Mouse (Mus musculus) megakaryocyte progenitor cell, adult 5-6 weeks (primary cell): Measurements from ENCODE around the gene H13. TPM values are rescaled to one million over a fixed set of nuclear protein-coding genes. Genes with fewer than 3 reads are reported as not detected.

ENCODE experiments used
- ATAC-seq: replicated peaks from 2 replicates; pipeline ENCODE4 v1.8.0; 2016; ENCODE audit warnings: mild to moderate bottlenecking, moderate TSS enrichment, inconsistent platforms; ENCODE audit not compliant: poor library complexity
- total RNA-seq, 2 experiments: library from RNA; stranded (forward) in 1 of 2; stranded (reverse) in 1 of 2; fragments of 157-497, 149-512 nt in 1 of 2; fragments of 200-1000 nt in 1 of 2; gene quantifications; 2 replicates each; pipeline versions ENCODE4 v1.2.3 to v1.2.4; 2015 to 2017

Gene H13
- total RNA-seq, 2 experiments from 2014 or later = 126 to 177 TPM

GRCm38 (mm10) chr2:152729013-152729635 is 59.9 kb downstream of the H13 start:
- no peak for ATAC-seq

DNA sequence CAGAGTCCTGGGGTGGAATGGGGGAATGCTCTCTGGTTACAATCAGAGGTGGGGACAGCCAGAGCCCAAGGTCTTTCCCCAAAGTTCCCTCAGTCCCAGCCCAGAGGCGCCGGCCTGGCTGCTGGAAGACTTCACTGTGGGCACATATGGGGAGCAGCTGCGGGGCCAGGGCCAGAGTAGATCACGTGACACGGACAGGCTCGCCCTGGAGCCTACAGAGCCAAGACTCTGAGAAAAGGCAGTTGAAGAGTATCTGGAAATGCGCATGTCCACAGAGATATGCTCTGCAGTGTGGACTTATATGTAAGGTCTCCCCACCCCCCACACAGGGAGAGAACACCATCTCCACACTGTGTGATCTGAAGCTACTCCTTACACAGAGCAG is 60.4 kb downstream of the H13 start:
- ATAC-seq = 0 out of 2 replicates have a peak, but pooled peaks have one; percentile 27

DNA sequence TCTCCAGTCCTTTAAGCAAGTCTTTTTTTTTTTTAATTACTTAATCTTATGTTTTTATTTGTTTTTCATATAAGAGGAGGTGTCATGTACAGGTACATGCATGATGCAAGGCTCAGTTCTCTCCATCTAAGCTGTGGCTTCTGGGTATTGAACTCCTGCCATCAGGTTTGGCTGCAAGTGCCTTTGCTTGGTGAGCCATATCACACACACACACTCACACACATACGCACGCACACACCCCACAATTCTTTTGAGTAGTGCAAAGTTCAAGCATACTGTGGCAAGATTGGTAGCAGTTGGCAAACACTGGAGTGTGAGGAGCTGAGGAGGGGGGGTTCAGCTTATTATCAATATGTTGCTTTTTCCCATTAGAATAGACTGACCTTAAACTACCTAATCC is 63.9 kb downstream of the H13 start:
- ATAC-seq = no peak

GRCm38 (mm10) chr2:152734501-152734900 is 65.2 kb downstream of the H13 start:
- no peak for ATAC-seq

DNA sequence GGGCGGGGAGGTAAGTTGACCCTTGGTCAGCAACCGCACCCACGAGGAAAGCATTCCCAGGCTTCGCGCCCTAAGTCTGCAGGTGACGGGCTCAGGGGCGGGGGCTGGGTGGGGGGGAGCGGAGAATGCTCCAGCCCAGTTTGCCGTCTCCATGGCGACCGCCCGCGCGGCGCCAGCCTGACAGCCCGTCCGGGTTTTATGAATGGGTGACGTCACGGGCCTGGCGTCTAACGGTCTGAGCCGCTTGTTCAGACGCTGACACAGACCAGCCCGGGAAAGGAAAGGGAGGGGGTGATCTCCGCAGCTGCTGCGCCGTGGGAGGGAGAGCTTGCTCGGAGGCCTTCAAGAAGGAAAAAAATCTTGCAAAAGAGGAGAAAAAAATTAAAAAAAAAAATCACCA is 65.7 kb downstream of the H13 start:
- peak; percentile 36 for ATAC-seq

GRCm38 (mm10) chr2:152736090-152736601 is 66.9 kb downstream of the H13 start, which contains the start of gene Id1:
Gene Id1, plus strand, starts transcription at chr2:152736251.
- peak; percentile 63 for ATAC-seq

DNA sequence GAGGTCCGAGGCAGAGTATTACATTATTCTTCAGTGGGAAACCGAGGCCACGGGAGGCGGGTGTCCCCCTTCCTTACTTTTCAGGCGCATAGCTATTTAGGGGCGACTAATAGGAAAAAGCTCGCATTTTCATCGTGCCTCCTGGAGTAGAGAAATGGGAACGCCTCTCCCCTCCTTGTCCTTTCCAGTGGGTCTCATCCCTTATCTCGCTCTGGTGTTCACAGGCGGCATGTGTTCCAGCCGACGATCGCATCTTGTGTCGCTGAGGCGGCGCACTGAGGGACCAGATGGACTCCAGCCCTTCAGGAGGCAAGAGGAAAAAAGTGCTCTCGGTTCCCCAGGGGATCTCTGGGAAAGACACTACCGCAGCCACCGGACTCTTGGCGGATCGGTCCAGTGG is 67.5 kb downstream of the H13 start:
- ATAC-seq = no peak

- no peak for ATAC-seq
Measured at GRCm38 (mm10) chr2:152737306-152738221, 68.3 kb downstream of the H13 start.

DNA sequence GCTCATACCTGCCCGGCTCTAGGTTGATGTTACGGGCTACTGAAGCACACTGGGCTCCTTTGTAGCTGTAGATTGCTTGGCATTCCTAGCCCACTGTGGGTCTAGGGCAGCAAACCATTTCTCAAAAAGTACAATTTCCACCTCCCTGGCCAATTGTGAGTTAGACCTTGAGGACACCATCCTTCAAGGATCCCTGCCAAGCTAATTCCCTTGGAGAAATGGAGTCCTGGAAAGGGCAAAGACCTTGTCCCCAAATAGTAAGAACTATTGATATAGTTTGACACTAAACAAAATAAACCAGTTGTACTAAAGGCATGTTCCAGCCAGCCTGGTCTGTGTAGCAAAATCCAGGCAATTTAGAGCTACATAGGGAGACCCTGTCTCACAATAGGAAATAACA is 69.1 kb downstream of the H13 start:
- ATAC-seq = no peak

DNA sequence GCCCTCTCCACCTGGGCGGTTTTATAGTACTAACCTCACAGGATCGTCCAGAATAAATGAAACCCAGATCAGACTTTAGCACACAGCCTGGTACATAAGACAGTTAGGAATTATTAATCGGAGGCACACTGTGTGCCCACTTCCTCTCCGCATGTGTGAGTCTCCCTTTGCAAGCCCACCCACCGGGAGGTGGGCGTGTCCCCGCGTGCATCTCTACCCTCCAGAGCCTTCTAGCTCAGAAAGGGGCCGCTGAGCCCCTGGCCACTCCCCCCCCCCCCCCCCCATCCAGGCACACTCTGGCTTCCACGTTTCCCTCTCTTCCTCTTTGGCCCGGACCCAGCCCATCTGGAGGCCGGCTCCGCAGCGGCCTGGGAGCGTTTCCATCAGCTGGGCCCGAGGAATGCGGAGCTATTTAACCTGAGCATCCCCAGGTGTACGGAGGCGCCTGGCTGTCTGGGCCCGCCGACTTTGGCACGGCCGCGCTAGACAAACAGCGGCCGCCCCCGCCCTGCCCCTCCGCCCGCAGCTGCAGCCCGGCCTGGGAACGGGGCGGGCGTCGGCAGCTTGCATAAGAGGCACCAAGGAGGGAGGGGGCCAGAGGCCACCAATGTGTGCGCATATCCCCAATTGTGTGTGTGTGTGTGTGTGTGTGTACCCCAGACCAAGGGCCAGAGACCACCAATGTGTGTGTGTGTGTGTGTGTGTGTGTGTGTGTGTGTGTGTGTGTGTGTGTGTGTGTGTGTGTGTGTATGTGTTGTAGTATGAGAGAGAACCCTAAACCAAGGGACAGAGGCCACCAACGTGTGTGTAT is 70.0 kb downstream of the H13 start:
- ATAC-seq = peak; percentile 24

DNA sequence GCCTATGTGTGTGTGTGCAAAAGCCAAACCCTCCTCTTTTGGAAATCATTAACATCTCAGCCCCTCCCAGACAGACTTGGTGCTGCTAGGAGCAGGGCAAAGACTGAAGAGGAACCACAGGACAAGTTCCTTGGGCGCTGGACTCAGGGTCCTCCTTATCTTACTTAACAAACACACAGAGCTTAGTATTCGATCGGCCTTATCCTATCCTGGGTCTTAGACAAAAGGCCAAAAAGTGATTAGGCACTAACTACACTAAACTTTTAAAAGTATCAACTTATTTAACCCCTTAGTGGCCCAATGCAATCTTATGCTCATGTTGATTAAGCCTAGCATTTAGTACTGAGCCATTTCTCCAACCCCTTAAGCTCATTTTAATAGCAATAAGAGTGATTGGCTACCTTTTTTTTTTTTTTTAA is 70.6 kb downstream of the H13 start:
- ATAC-seq = peak; percentile 23

- ATAC-seq = no peak
Measured at GRCm38 (mm10) chr2:152740490-152740889, 71.2 kb downstream of the H13 start.

DNA sequence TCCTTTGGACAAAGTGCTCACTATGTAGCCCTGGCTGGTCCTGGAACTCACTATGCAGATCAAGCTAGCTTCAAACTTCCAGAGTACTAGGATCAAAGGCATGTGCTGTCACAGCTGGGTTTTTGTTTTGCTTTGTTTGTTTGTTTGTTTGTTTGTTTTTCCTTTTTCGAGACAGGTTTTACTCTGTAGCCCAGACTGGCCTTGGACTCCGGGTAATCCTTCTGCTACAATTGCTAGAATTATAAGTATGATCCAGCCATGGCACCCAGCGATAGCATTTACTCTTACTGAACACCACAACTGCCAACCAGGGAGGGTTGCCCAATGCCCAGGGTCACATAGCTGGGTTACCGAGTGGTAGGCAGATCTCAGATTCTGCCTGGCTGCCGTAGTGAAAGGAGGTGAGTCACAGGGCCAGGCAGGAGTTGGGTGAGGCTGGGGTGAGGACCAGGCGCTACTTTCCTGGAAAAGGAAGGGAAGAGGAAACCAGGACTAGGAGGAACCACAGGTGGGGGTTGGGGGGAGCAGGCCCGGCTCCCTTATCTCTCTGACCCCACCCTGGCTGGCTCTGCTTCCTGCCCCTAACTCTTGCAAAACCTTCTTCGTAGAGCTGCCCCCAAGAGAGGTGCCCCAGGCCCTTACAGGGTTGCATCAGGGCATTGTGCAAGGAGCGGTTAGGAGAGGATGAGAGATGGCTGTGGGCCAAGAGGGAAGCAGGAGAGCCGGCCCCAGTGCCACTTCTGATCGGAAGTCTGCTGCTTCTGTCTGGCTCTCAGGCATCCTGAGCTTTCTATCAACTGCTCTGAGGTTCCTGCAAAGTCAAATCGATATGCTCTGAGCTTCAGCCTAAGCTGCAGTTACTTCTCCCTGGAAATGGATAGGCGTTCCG is 72.1 kb downstream of the H13 start:
- peak; percentile 63 for ATAC-seq

- peak; percentile 38 for ATAC-seq
Measured at GRCm38 (mm10) chr2:152742435-152742834, 73.2 kb downstream of the H13 start.

- peak; percentile 60 for ATAC-seq
Measured at GRCm38 (mm10) chr2:152753944-152754711, 84.9 kb downstream of the H13 start, which contains the start of gene Cox4i2. Gene Cox4i2, plus strand, starts transcription at chr2:152754173.

DNA sequence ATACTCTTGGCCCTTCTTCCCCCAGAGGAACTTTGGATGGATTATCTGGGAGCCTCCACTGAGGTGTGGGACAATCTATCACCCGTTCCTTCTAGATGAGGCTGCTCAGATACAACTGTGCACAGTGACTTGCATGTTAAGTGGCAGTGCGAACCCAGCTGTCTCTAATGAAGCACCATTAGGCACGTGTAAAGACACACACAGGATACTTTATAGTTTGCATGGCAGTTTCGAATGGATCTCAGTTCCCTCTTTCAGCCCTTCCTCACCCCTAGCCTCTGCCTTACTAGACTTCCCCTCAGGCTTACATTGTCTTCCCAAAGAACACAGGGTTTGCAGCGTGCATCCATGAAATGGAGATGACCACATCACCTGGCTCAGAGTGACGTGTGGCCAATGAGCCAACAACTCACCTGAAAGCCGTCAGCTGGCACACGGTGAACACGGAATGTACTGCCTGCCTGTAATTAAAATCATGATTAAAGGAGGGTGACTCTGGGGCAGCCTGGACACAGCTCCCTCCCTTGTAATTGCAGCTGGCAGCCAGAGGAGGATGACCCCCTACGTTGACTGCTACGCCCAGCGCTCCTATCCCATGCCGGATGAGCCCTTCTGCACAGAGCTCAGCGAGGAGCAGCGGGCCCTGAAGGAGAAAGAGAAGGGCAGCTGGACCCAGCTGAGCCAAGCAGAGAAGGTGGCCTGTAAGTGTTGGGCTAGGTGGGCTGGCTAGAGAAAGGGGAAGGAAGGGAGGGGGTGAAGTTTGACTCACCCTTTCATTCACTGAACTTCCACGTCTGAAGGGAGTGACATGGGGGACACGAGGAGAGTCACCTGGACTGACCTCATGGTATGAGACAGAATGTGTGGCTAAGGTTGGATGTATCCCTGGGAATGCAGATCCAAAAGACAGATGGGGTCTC is 87.5 kb downstream of the H13 start:
- peak; percentile 68 for ATAC-seq

GRCm38 (mm10) chr2:152757478-152757877 is 88.2 kb downstream of the H13 start:
- ATAC-seq = no peak
